Mouse (Mus musculus): ENCODE results near the gene Lenep. TPM values are rescaled to one million over a fixed set of nuclear protein-coding genes. Genes with fewer than 3 reads are reported as not detected.

The Lenep gene
- polyA plus RNA-seq (2015; fragmentation: Nextera tagmentation; extraction: Ambion mirVana), result 0.25 and 0.91 TPM in 2 replicates

DNA sequence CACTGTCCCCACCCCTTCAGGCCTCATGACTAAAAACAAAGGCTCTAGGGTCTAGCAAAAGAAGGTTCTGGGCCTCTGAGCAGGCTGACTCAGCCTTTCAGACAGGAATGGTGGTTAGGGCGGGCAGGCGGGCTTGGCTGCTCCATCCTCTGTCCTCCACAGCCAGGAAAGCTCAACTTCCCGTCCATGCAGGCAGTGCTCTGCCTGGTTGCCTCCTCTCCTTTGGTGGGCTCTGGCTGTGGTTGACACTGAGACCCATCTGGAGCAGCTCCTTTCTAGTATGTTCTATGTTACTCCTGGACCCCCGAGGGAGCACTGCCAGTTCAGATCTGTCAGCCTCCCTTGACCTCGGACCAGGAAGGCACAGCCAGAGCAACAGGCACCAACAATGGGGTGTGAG is at the start of gene Lenep:
TSS of gene Lenep (minus strand) at position 101 of the 400 bp plus-strand sequence.
- H3K4me2 ChIP-seq (replicated peaks), result no peak within 1 kb of the TSS
- no peaks in the 10 kb centered on the region for H3K4me1 ChIP-seq
- no peaks in the 10 kb centered on the region for H3K9me3 ChIP-seq (replicated peaks)
- H3K27me3 ChIP-seq, result no peaks in the 10 kb centered on the region
- peaks cover 50% of the 10 kb centered on the region for H3K36me3 ChIP-seq
- no peak within 1 kb of the TSS for H3K4me3 ChIP-seq (replicated peaks)
- no peak within 1 kb of the TSS for H3K9ac ChIP-seq
- WGBS, result 72% methylated on average over 5 of the region's 5 CpGs
- H3K27ac ChIP-seq (replicated peaks), result no peak within 1 kb of the TSS
- ATAC-seq (ENCODE audit: insufficient number of reproducible peaks, low FRiP score, low TSS enrichment, low read depth), result no peak

DNA sequence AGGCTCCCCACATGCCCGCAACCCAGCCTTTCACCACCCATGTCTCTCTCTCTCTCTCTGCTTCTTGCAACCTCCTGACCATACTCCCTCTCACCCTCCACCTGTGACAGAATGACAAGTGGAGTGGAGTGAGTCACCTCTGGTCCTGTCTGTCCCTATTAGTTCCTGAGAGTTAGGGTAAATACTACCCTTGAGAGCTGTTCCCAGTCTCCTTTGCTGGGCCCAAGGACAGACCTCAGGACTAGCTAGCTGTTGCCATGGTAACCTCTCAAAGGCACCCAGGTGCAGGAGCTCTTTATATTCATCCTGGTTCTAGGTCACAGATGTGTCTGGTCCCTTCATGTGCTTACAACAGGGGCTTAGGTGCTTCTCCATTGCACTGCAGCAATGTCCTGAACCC is 49.3 kb upstream of the Lenep start:
- WGBS, result 86% methylated on average over 1 of the region's 1 CpGs
- H3K27ac ChIP-seq (replicated peaks), result no peak overlapping the region
- H3K4me2 ChIP-seq (replicated peaks), result no peak overlapping the region
- ATAC-seq (ENCODE audit: insufficient number of reproducible peaks, low FRiP score, low TSS enrichment, low read depth), result no peak
- no peak overlapping the region for H3K4me3 ChIP-seq (replicated peaks)
- no peaks in the 10 kb centered on the region for H3K27me3 ChIP-seq
- no peak overlapping the region for H3K9ac ChIP-seq
- H3K9me3 ChIP-seq (replicated peaks), result no peaks in the 10 kb centered on the region
- peaks cover 13% of the 10 kb centered on the region for H3K4me1 ChIP-seq
- H3K36me3 ChIP-seq, result peaks cover 5% of the 10 kb centered on the region; the same call in 1 of the 2 replicates

GRCm38 (mm10) chr3:89449541-89449940 is 46.9 kb upstream of the Lenep start:
- Histone ChIP-seq H3K4me3 (replicated peaks) (no peak overlapping the region), H3K27ac (replicated peaks) (no peak overlapping the region), H3K4me2 (replicated peaks) (no peak overlapping the region), H3K4me1 (peaks cover 11% of the 10 kb centered on the region), H3K27me3 (no peaks in the 10 kb centered on the region), H3K9ac (no peak overlapping the region), H3K9me3 (replicated peaks) (no peaks in the 10 kb centered on the region), H3K36me3 (peaks cover 22% of the 10 kb centered on the region)
- peak; percentile 56; the same call in 1 of the 2 replicates for ATAC-seq (ENCODE audit: insufficient number of reproducible peaks, low FRiP score, low TSS enrichment, low read depth)
- WGBS, result 48% methylated on average over 7 of the region's 7 CpGs

DNA sequence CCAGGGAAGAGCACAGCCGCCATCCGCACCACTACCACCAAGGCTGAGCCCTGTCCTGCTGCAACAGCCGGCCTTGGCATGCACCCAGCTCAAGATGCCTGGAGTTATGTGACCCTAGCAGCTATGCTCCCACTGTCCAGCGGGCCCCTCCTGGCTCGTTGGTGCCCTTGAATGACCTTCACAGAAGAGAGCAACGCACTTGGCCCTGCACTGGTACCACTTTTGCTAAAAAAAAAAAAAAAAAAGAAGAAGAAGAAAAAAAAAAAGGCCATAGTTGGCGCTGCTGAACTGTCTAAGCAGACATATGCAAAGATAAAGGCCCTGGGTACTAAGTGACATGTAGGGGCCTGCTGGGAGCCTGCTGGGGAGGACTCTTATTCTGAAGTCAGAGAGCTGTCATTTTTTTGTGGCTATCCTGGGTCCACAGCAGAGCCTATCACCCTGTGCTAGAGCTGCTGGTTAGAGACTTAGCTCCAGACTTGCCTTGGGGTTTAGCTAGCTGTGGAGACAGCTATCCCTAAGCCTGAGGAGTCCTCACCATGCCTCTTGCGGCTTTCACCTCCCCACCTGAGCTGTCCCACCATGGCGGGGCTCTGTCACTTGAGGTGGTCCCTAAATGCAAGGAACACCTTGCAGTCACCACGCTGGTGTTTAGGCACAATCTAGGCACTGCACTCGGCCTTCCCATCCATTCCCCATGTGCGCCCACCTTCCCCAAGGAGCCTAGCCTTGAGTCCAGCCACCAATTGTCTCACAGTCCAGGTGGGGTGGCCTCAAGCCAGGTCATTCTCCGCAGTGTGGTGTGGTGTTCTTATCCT is 46.3 kb upstream of the Lenep start:
- Histone ChIP-seq H3K4me1 (peaks cover 11% of the 10 kb centered on the region), H3K27me3 (no peaks in the 10 kb centered on the region), H3K36me3 (peaks cover 28% of the 10 kb centered on the region), H3K27ac (replicated peaks) (no peak overlapping the region; the same call in 1 of the 2 replicates), H3K4me3 (replicated peaks) (no peak overlapping the region), H3K9ac (no peak overlapping the region), H3K4me2 (replicated peaks) (no peak overlapping the region), H3K9me3 (replicated peaks) (no peaks in the 10 kb centered on the region)
- peak; percentile 24; the same call in 1 of the 2 replicates for ATAC-seq (ENCODE audit: insufficient number of reproducible peaks, low FRiP score, low TSS enrichment, low read depth)
- WGBS, result 53% methylated on average over 13 of the region's 13 CpGs

DNA sequence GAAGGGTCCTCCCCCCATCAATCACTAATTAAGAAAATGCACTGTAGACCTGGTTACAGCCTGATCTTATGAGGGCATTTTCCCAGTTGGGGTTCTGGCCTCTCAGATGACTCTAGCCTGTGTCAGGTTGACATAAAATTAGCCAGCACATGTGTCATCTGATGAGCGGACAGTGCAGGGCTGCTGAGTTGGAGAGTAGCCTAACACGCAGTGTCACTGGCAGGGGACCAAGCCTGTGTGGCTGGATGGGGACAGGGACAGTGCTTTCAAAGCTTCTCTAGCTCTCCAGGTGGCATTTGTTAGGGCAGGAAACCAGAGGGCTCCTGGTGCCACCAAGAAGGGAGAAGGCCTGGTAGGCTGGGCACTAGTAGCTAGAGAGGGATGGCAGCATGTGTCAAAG is 38.1 kb upstream of the Lenep start:
- no peak for ATAC-seq (ENCODE audit: insufficient number of reproducible peaks, low FRiP score, low TSS enrichment, low read depth)
- Histone ChIP-seq H3K9me3 (replicated peaks) (no peaks in the 10 kb centered on the region), H3K4me2 (replicated peaks) (no peak overlapping the region), H3K4me3 (replicated peaks) (no peak overlapping the region), H3K36me3 (peaks cover 16% of the 10 kb centered on the region), H3K9ac (no peak overlapping the region), H3K4me1 (peaks cover 11% of the 10 kb centered on the region), H3K27ac (replicated peaks) (no peak overlapping the region), H3K27me3 (no peaks in the 10 kb centered on the region)
- WGBS, result 93% methylated on average over 2 of the region's 2 CpGs

- peak overlapping the region; percentile 52 for H3K4me3 ChIP-seq (replicated peaks)
- peak overlapping the region; percentile 57 for H3K9ac ChIP-seq
- H3K36me3 ChIP-seq, result peaks cover 25% of the 10 kb centered on the region
- ATAC-seq (ENCODE audit: insufficient number of reproducible peaks, low FRiP score, low TSS enrichment, low read depth), result no peak
- H3K4me2 ChIP-seq (replicated peaks), result peak overlapping the region; percentile 57
- WGBS, result 30% methylated on average over 5 of the region's 5 CpGs
- no peaks in the 10 kb centered on the region for H3K27me3 ChIP-seq
- H3K4me1 ChIP-seq, result peaks cover 22% of the 10 kb centered on the region
- H3K9me3 ChIP-seq (replicated peaks), result no peaks in the 10 kb centered on the region
- peak overlapping the region; percentile 70 for H3K27ac ChIP-seq (replicated peaks)
Measured at GRCm38 (mm10) chr3:89437269-89437668, 34.7 kb upstream of the Lenep start.

DNA sequence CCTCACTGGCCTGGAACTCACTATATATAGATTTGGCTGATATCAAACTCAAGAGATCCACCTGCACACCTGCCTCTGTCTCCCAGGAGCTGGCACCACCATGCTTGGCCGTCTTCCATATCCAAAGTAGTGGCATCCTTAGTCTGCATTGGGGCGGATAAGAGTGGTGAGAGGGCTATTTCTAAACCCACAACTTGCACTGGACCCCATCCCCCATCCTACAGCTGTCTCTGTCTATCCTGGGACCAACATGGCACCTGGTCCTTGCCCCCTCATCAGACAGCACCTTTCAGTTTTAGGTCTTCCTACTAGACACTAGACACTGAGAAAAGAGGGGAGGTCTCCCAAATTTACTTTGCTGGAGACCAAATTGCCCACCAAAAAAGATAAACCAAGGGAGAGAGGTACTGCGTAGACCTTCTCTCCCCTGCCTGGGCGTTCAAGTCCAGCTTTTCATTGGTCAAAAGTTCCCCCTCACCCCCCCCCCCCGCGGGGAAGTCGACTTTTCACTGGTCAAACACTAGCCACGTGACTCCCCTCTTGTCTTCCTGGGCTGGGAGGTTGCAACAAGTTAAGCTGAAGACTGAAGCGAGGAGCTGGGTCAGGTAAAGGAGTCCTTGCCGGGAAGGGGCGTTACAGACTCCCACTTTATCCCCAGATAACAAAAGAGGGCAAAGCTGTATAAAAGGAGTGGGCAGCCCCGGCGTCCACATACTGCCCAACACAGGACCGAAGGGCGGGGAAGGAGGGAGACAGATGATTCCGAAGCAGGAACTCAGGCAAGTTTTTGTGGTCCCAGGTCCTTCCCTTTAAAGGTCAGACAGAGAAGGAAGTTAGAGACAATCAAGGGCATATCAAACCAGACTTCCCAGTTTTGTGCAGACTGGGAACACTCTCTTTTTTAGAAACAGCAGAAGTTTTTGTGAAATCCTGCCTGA is 33.9 kb upstream of the Lenep start, which contains the start of gene Pbxip1:
TSS of gene Pbxip1 (plus strand) at position 531 of the 938 bp plus-strand sequence.
- no peaks in the 10 kb centered on the region for H3K9me3 ChIP-seq (replicated peaks)
- H3K27ac ChIP-seq (replicated peaks), result peak within 1 kb of the TSS; percentile 70
- H3K27me3 ChIP-seq, result no peaks in the 10 kb centered on the region
- 5% methylated on average over 16 of the region's 16 CpGs for WGBS
- ATAC-seq (ENCODE audit: insufficient number of reproducible peaks, low FRiP score, low TSS enrichment, low read depth), result peak; percentile 69
- peaks cover 26% of the 10 kb centered on the region for H3K36me3 ChIP-seq
- H3K9ac ChIP-seq, result peak within 1 kb of the TSS; percentile 57
- H3K4me3 ChIP-seq (replicated peaks), result peak within 1 kb of the TSS; percentile 52
- H3K4me2 ChIP-seq (replicated peaks), result peak within 1 kb of the TSS; percentile 57
- H3K4me1 ChIP-seq, result peaks cover 28% of the 10 kb centered on the region

DNA sequence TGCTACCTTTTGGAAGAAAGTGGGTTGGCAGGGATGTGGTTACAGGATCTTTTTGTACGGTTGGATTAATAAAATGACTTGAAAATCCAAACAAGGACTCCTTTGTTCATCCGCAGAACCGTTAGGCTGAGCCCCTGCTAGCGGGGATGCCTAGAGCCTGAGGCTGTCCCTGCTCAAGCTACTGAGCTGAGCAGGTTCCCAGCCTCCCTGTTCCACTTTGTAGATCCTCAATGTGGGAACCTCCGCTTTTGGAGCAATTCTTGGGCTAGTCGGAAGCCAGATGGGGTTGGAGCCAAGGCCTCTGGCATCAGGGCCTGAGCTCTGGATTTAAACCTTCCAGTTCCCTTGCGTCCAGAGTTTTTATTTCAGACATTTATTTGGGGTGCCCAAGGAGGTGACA is 32.4 kb upstream of the Lenep start:
- Histone ChIP-seq H3K27ac (replicated peaks) (peak overlapping the region; percentile 34; the same call in 1 of the 2 replicates), H3K9me3 (replicated peaks) (no peaks in the 10 kb centered on the region), H3K36me3 (peaks cover 26% of the 10 kb centered on the region), H3K4me2 (replicated peaks) (no peak overlapping the region), H3K27me3 (no peaks in the 10 kb centered on the region), H3K4me3 (replicated peaks) (no peak overlapping the region), H3K4me1 (peaks cover 34% of the 10 kb centered on the region), H3K9ac (no peak overlapping the region)
- no peak for ATAC-seq (ENCODE audit: insufficient number of reproducible peaks, low FRiP score, low TSS enrichment, low read depth)
- 48% methylated on average over 7 of the region's 7 CpGs for WGBS

- no peaks in the 10 kb centered on the region for H3K9me3 ChIP-seq (replicated peaks)
- H3K4me2 ChIP-seq (replicated peaks), result no peak overlapping the region
- peaks cover 26% of the 10 kb centered on the region for H3K36me3 ChIP-seq
- WGBS, result 68% methylated on average over 11 of the region's 11 CpGs
- no peak overlapping the region for H3K4me3 ChIP-seq (replicated peaks)
- peaks cover 34% of the 10 kb centered on the region for H3K4me1 ChIP-seq
- no peak overlapping the region for H3K9ac ChIP-seq
- no peaks in the 10 kb centered on the region for H3K27me3 ChIP-seq
- H3K27ac ChIP-seq (replicated peaks), result peak overlapping the region; percentile 34; the same call in 1 of the 2 replicates
- ATAC-seq (ENCODE audit: insufficient number of reproducible peaks, low FRiP score, low TSS enrichment, low read depth), result no peak
Measured at GRCm38 (mm10) chr3:89434532-89434931, 31.9 kb upstream of the Lenep start.

DNA sequence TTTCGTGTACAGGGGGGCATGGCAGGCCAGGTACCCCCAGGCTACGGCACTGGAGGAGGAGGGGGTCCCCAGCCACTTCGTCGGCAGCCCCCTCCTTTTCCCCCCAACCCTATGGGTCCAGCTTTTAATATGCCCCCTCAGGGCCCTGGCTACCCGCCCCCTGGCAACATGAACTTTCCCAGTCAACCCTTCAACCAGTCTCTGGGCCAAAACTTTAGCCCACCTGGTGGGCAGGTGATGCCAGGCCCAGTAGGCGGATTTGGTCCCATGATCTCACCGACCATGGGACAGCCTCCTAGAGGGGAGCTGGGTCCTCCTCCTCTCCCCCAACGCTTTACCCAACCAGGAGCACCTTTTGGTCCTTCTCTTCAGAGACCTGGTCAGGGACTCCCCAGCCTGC is 30.0 kb upstream of the Lenep start:
- no peaks in the 10 kb centered on the region for H3K9me3 ChIP-seq (replicated peaks)
- ATAC-seq (ENCODE audit: insufficient number of reproducible peaks, low FRiP score, low TSS enrichment, low read depth), result no peak
- WGBS, result 91% methylated on average over 8 of the region's 8 CpGs

More for the DNA sequence above, 30.0 kb upstream of the Lenep start:
- no peak overlapping the region for H3K27ac ChIP-seq (replicated peaks)
- H3K36me3 ChIP-seq, result peaks cover 32% of the 10 kb centered on the region
- H3K4me2 ChIP-seq (replicated peaks), result no peak overlapping the region
- H3K4me3 ChIP-seq (replicated peaks), result no peak overlapping the region
- H3K9ac ChIP-seq, result no peak overlapping the region
- no peaks in the 10 kb centered on the region for H3K27me3 ChIP-seq
- H3K4me1 ChIP-seq, result peaks cover 34% of the 10 kb centered on the region

All from embryonic facial prominence, embryonic 15.5 days (tissue).